Mouse (Mus musculus) cerebellum, adult 9-10 months (tissue): ENCODE measurements around the gene Msi2.

Experiments
- DNase-seq: peaks from one replicate; pipeline ENCODE4 v3.0.0; 2022

Gene Msi2

GRCm38 (mm10) chr11:88471981-88472647 is 246.2 kb downstream of the Msi2 start:
- no peak for DNase-seq

- no peak for DNase-seq
Measured at GRCm38 (mm10) chr11:88470599-88470998, 247.7 kb downstream of the Msi2 start.

- no peak for DNase-seq
Measured at GRCm38 (mm10) chr11:88468996-88469395, 249.3 kb downstream of the Msi2 start.

GRCm38 (mm10) chr11:88467498-88468245 is 250.6 kb downstream of the Msi2 start:
- DNase-seq = no peak

DNA sequence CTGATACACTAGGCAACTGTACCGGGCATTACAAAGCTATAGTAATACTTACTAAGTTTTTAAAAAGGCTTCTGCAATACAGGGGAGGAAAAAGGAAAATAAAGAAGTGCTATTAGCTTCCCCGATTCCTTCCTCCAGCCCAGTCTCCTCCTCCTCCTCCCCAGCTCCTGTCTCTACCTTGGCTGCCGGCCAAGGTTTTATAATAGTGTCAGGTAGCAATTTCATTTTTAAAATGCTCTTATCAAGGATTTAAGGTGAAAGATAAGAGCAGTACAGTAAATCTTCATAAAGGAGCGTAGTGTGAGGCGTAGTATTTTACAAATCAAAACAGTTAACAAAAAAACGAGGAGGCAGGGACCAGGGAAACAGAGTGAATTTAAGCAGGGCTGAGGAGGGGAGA is 254.4 kb downstream of the Msi2 start:
- DNase-seq = no peak

- no peak for DNase-seq
Measured at GRCm38 (mm10) chr11:88462789-88463188, 255.5 kb downstream of the Msi2 start.

DNA sequence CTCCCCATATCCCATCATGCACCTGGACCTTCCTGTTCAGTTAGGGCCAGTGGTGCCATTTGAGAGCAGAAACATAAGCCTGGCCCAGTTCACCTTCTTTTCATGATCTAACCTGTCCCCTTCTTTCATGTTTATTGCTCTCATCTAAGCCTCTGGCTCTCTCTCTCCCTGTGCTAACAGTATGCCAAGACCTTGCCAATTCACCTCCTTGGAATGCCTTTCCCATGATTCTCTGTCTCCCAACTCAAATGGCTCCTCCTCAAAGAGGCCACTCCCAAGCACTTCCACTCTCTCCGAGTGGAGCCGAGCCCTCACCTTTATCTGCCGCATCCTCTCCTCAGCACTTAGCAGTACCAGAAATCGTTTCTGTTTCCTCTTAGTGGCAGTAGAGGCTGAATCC is 256.7 kb downstream of the Msi2 start:
- no peak for DNase-seq

GRCm38 (mm10) chr11:88459946-88460736 is 258.2 kb downstream of the Msi2 start:
- no peak for DNase-seq

DNA sequence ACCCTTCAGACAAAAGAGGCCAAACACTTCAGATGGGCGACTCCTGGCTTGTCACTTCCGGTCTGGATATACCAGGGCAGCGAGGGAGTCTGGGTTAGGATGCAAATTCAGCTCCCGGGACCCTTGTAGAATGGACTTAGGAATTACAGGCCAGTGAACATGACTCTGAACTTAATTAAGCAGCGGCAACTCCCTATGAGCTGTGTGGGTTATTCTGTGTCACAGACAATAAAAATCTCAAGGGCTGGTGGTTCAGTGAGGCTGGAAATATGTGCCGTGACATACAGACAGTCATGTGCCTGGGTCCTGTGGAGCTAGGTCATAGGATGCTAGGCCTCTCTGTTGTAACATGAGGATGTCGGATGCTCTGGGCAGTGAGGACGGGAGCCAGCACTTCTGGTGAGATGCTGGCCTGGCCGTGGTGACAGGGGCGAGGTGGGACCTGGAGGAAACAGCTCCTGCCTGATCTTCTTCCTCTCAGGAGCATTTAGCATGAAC is 261.0 kb downstream of the Msi2 start:
- no peak for DNase-seq

DNA sequence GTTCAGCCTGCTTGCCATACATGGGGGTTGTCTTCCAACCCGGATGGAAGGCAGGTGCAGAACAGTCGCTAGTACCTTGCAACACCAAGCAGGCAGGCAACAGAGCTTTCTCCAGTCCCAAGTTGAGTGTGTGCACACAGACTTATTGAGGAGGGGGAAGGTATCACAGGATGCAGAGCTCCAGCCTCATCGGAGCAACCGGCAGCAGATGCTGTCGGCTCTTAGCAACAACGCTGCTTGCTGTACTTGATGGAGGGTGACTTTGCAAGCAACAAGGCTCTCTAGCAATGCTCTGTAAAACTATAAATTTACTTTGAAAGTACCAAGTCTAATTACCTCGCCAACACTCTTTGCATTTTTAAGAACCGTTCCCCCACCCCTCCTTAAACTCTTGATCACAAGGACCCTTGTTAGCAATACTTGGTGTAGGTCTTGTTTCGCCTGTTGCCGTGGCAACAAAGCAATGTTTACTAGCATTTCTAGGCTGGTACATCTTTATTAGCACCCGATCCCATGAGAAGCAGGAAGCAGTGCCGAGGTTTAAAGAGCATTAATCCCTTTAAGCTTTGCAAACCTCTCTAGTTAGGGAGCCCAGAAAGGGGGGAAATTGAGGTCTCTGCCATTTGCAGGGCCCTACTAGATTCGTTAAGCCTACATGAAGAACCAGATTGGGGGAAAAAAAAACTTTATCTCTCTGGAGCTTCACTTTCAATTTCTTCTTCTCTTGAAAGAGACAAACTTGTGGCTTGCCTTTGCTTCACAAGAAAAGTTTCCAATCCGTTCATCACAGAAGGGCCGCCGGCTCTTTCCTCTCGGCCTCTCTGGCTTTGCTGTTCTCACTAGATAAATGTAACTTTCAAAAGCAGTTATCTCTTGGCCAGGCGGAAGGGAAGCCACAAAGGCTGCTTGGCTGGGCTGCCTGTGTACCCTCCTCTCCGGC is 263.2 kb downstream of the Msi2 start:
- DNase-seq = no peak

DNA sequence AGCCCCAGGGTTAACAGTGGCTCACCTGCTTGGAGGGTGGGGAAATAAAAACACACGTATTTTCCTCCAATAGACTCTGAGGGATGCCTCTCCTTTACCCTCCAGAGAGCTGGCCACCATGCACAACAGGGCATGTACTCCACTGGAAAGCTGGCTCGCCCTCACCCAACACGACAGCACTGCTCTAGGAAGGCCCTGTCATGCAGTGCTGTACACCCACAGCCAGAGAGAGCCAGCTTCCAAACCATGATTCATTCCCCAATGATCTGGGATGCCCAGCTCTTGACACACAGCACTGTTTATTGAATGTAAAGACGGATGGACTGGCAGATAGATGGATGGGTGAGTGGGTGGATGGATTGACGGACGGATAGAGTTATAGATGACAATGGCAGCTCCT is 269.1 kb downstream of the Msi2 start:
- DNase-seq = no peak

GRCm38 (mm10) chr11:88448571-88448970 is 269.7 kb downstream of the Msi2 start:
- DNase-seq = no peak

DNA sequence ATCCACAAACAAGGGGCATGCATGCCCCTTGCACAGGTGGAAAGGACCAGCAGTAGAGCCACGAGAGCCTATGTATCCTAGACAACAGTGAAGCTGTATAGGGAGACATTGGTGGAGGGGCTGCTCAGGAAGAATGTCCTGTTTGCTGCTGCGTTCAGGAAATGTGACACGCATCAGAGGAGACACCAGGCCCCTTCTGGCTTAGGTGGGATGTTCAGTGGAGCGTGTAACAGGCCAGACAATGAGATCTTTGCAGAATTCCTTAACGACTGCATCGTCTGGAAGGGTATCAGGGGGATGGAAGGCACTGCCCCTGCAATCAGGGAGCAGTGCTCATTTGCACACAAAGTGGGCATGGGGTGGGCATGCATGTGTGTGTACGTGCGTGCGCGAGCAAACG is 271.0 kb downstream of the Msi2 start:
- DNase-seq = no peak

- DNase-seq = no peak
Measured at GRCm38 (mm10) chr11:88443905-88444304, 274.4 kb downstream of the Msi2 start.

DNA sequence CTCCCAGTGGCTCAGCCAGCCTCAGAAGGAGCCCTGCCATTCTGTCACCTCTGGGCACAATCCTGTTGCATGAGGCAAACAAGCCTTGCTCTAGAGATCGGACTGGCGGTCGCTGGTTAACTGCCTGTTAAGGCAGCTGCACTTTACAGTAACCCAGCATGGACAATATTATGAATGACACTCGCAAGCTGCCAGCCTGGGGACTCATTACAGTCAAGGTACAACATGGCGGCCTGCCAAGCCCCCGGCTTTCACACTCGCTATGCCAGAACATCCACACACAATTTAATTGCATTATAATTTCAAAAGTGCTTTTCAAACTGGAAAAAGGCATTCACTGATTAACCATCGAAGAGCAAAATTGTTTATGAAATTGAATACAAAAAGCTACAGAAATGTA is 275.0 kb downstream of the Msi2 start:
- peak; percentile 46 for DNase-seq

GRCm38 (mm10) chr11:88441871-88442740 is 276.2 kb downstream of the Msi2 start:
- DNase-seq = no peak

DNA sequence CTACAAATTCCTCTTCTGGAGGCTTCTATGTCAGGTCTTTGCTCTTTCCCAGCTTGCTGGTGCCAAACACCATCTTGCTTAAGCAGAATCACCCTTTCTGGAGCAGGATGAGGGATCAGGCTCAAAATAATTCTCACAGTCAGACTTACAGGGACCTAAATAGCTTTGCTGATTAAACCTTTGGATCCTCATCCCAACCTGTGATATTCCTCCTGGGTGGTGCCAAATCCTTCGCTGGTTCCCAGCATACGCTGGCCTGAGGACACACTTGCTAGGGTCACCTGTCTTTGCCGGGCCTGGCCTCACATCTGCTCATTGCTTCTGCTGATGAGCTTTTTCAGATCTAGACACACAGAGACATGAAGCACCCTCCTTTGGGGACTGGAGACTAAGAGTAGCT is 279.7 kb downstream of the Msi2 start:
- no peak for DNase-seq

- DNase-seq = no peak
Measured at GRCm38 (mm10) chr11:88436596-88436995, 281.7 kb downstream of the Msi2 start.

- no peak for DNase-seq
Measured at GRCm38 (mm10) chr11:88435543-88435942, 282.8 kb downstream of the Msi2 start.

GRCm38 (mm10) chr11:88431363-88432269 is 286.7 kb downstream of the Msi2 start:
- no peak for DNase-seq
